Mouse (Mus musculus): Measurements from ENCODE around the gene Arsg. TPM values are rescaled to one million over a fixed set of nuclear protein-coding genes. Genes with fewer than 3 reads are reported as not detected.
A peak's percentile ranks its signal among the peaks of the same experiment; 100 is the strongest.

Arsg gene
- total RNA-seq, 1 experiment from 2014 or later: 1.2 TPM

GRCm38 (mm10) chr11:109619055-109619454, 145.9 kb downstream of the Arsg start:
- peak in 1 of 2 experiments; percentile 44; a peak in 1 of 4 replicates for ATAC-seq (replicated peaks in 1 of 2; ENCODE audit: insufficient read depth in 1 of 2, low FRiP score in 2 of 2, low TSS enrichment in 1 of 2, low read depth in 1 of 2, poor library complexity in 2 of 2, severe bottlenecking in 2 of 2)

GRCm38 (mm10) chr11:109620356-109620755, 147.2 kb downstream of the Arsg start:
- no peak for ATAC-seq (replicated peaks in 1 of 2; ENCODE audit: insufficient read depth in 1 of 2, low FRiP score in 2 of 2, low TSS enrichment in 1 of 2, low read depth in 1 of 2, poor library complexity in 2 of 2, severe bottlenecking in 2 of 2)

GRCm38 (mm10) chr11:109621183-109621582, 148.0 kb downstream of the Arsg start:
- ATAC-seq (replicated peaks in 1 of 2; ENCODE audit: insufficient read depth in 1 of 2, low FRiP score in 2 of 2, low TSS enrichment in 1 of 2, low read depth in 1 of 2, poor library complexity in 2 of 2, severe bottlenecking in 2 of 2): peak; percentile 72 to 82; a peak in 3 of 4 replicates

GRCm38 (mm10) chr11:109622518-109623037, 149.4 kb downstream of the Arsg start:
- ATAC-seq (replicated peaks in 1 of 2; ENCODE audit: insufficient read depth in 1 of 2, low FRiP score in 2 of 2, low TSS enrichment in 1 of 2, low read depth in 1 of 2, poor library complexity in 2 of 2, severe bottlenecking in 2 of 2): peak; percentile 13 to 30; a peak in 3 of 4 replicates

Other genes starting within 250 kb of the Arsg start
- gene Rgs9, start 175.2 kb upstream of the Arsg start, total RNA-seq (2017): 2.3 and 2.4 TPM in 2 replicates
- gene Gna13, start 110.5 kb upstream of the Arsg start, total RNA-seq (2017): 62.2 and 64.9 TPM in 2 replicates
- 0.10 and 0.19 TPM in 2 replicates for gene 9930022D16Rik, start 59.5 kb upstream of the Arsg start, total RNA-seq (2017)
- gene Amz2, start 47.4 kb upstream of the Arsg start, total RNA-seq (2017): 71.4 and 80.7 TPM in 2 replicates
- 9.4 and 10.8 TPM in 2 replicates for gene Slc16a6, start 224 bp downstream of the Arsg start, total RNA-seq (2017)
- gene Wipi1, start 138.6 kb downstream of the Arsg start, total RNA-seq (2017): 3.8 and 4.1 TPM in 2 replicates
- 129 and 145 TPM in 2 replicates for gene Prkar1a, start 176.0 kb downstream of the Arsg start, total RNA-seq (2017)
- not detected in 2 replicates for gene Fam20a, start 248.9 kb downstream of the Arsg start, total RNA-seq (2017)

Measured in hematopoietic stem cell, adult 5-6 weeks (primary cell).